Mouse (Mus musculus) stomach, embryonic 14.5 days (tissue): Measurements from ENCODE around the gene Spata4. TPM values are rescaled to one million over a fixed set of nuclear protein-coding genes. Genes with fewer than 3 reads are reported as not detected.

ENCODE experiments used
- ATAC-seq: fragments of 200-750 bp; cut with Nextera tagmentation; 2 replicates; pipeline ENCODE4 v1.8.0; 2017; ENCODE audit warnings: low read depth, moderate TSS enrichment; ENCODE audit not compliant: insufficient number of reproducible peaks, insufficient read depth, low FRiP score
- H3K27ac ChIP-seq: fragments of 300-500 bp; sonication (generic); 2 replicates; pipeline ENCODE4 v1.5.1; 2014; ENCODE audit warnings: mild to moderate bottlenecking, low read length, moderate library complexity, mixed read lengths
- H3K27me3 ChIP-seq: fragments of 300-500 bp; sonication (generic); 2 replicates; pipeline ENCODE4 v1.6.1; 2014; ENCODE audit warnings: low read length, control low read depth, mixed read lengths; ENCODE audit not compliant: control insufficient read depth, insufficient read depth
- H3K36me3 ChIP-seq: fragments of 300-500 bp; sonication (generic); 2 replicates; pipeline ENCODE4 v1.6.1; 2014; ENCODE audit warnings: mild to moderate bottlenecking, control low read depth, low read length, moderate library complexity, mixed read lengths; ENCODE audit not compliant: control insufficient read depth, insufficient read depth
- H3K4me1 ChIP-seq: fragments of 300-500 bp; sonication (generic); 2 replicates; pipeline ENCODE4 v1.6.1; 2014; ENCODE audit warnings: low read length, control low read depth, mixed read lengths; ENCODE audit not compliant: control insufficient read depth, insufficient read depth
- H3K4me2 ChIP-seq: fragments of 300-500 bp; sonication (generic); replicated peaks from 2 replicates; pipeline ENCODE4 v1.6.1; 2014; ENCODE audit warnings: low read depth, low read length, control low read depth
- H3K4me3 ChIP-seq: fragments of 300-500 bp; sonication (generic); 2 replicates; pipeline ENCODE4 v1.5.1; 2014; ENCODE audit warnings: low read depth, low read length, control low read depth
- H3K9ac ChIP-seq: fragments of 300-500 bp; sonication (generic); replicated peaks from 2 replicates; pipeline ENCODE4 v1.6.1; 2014; ENCODE audit warnings: low read depth, mild to moderate bottlenecking, control low read depth, low read length, moderate library complexity, mixed read lengths
- H3K9me3 ChIP-seq: fragments of 300-500 bp; sonication (generic); 2 replicates; pipeline ENCODE4 v1.6.1; 2016; ENCODE audit warnings: low read depth, low read length, control low read depth; ENCODE audit not compliant: control insufficient read depth
- WGBS: fragments of 180-500 bp; shearing (Covaris S2); extraction: QIAGEN DNeasy Blood & Tissue Kit; methylation state at CpG from one replicate; pipeline ENCODE4 v1.1.7; 2014; 5-methylcytosine and 5-hydroxymethylcytosine counted together
- polyA plus RNA-seq: library from polyadenylated mRNA; unstranded; fragments of >200 nt; fragmentation: Nextera tagmentation; extraction: Ambion mirVana; gene quantifications from 2 replicates; pipeline ENCODE4 v1.2.1, GENCODE M21; 2014

The Spata4 gene
- polyA plus RNA-seq, 1 experiment from 2014 or later = not detected

- H3K27me3 ChIP-seq = no peaks in the 10 kb centered on the region
- no peaks in the 10 kb centered on the region for H3K36me3 ChIP-seq
- ATAC-seq = no peak
- H3K9me3 ChIP-seq = no peaks in the 10 kb centered on the region
- H3K4me3 ChIP-seq = no peak overlapping the region
- no peak overlapping the region for H3K9ac ChIP-seq
- no peaks in the 10 kb centered on the region for H3K4me1 ChIP-seq
- 72% methylated on average over 4 of the region's 4 CpGs for WGBS
- H3K27ac ChIP-seq = no peak overlapping the region
- no peak overlapping the region for H3K4me2 ChIP-seq
Observed at GRCm38 (mm10) chr8:54638634-54639033, 38.1 kb downstream of the Spata4 start.

Other genes starting within 250 kb of the Spata4 start
- gene Asb5, start 71.2 kb upstream of the Spata4 start, polyA plus RNA-seq = 7.1 and 7.9 TPM in 2 replicates
- 74.0 and 86.9 TPM in 2 replicates for gene Spcs3, start 70.8 kb upstream of the Spata4 start, polyA plus RNA-seq